Mouse (Mus musculus): Measurements from ENCODE around the gene Arih1. TPM values are rescaled to one million over a fixed set of nuclear protein-coding genes. Genes with fewer than 3 reads are reported as not detected.

Arih1 gene
- polyA plus RNA-seq, 1 experiment from 2014 or later = 19.6 TPM

DNA sequence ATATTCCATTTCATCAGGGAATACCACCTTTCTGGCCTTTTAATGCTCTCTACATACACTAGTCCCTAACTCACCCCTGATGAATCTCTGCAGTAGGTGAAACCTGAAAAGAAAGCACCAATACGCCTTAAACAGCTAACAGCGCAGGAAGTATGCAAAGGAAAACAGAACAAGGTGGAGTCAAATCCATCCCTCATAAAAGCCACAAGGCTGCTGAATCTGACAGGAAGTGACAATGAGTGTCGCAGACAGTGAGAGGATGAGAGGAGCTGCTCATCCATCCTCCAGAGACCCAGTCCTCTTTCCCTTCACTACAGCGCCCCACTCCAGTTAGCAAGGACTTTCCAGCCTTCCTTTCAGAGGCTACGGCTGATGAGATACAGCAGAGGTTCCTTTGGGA lies 148.0 kb downstream of the Arih1 start:
- no peak overlapping the region for H3K4me2 ChIP-seq (ENCODE audit: low read length)
- WGBS = 70% methylated on average over 5 of the region's 5 CpGs
- H3K27me3 ChIP-seq (ENCODE audit: control insufficient read depth, insufficient read depth, low read length) = no peaks in the 10 kb centered on the region
- no peaks in the 10 kb centered on the region for H3K9me3 ChIP-seq (ENCODE audit: control insufficient read depth, low read length)
- H3K9ac ChIP-seq (replicated peaks; ENCODE audit: low read length) = no peak overlapping the region
- H3K27ac ChIP-seq (replicated peaks; ENCODE audit: low read depth, low read length) = no peak overlapping the region
- no peak for ATAC-seq (ENCODE audit: low FRiP score, low TSS enrichment)
- peaks cover 63% of the 10 kb centered on the region for H3K36me3 ChIP-seq (ENCODE audit: control insufficient read depth, insufficient read depth, low read length)
- H3K4me3 ChIP-seq (replicated peaks; ENCODE audit: low read depth, low read length) = no peak overlapping the region
- no peaks in the 10 kb centered on the region for H3K4me1 ChIP-seq (ENCODE audit: control insufficient read depth, insufficient read depth, low read length)
- DNase-seq = peak; percentile 12

Other genes starting within 250 kb of the Arih1 start
- 19.2 and 24.0 TPM in 2 replicates for gene Adpgk, start 195.1 kb downstream of the Arih1 start, polyA plus RNA-seq (2014; fragmentation: Nextera tagmentation; extraction: Ambion mirVana)
- gene Bbs4, start 133.1 kb downstream of the Arih1 start, polyA plus RNA-seq (2014; fragmentation: Nextera tagmentation; extraction: Ambion mirVana) = 40.7 and 53.2 TPM in 2 replicates
- 47.1 and 57.5 TPM in 2 replicates for gene Hexa, start 52.9 kb upstream of the Arih1 start, polyA plus RNA-seq (2014; fragmentation: Nextera tagmentation; extraction: Ambion mirVana)
- gene Tmem202, start 53.2 kb upstream of the Arih1 start, polyA plus RNA-seq (2014; fragmentation: Nextera tagmentation; extraction: Ambion mirVana) = 0.46 and 0.74 TPM in 2 replicates
- 35.4 and 45.8 TPM in 2 replicates for gene Celf6, start 91.3 kb upstream of the Arih1 start, polyA plus RNA-seq (2014; fragmentation: Nextera tagmentation; extraction: Ambion mirVana)
- 205 and 226 TPM in 2 replicates for gene Parp6, start 130.7 kb upstream of the Arih1 start, polyA plus RNA-seq (2014; fragmentation: Nextera tagmentation; extraction: Ambion mirVana)
- 836 and 1,041 TPM in 2 replicates for gene Pkm, start 169.8 kb upstream of the Arih1 start, polyA plus RNA-seq (2014; fragmentation: Nextera tagmentation; extraction: Ambion mirVana)
- gene Gramd2, start 193.5 kb upstream of the Arih1 start, polyA plus RNA-seq (2014; fragmentation: Nextera tagmentation; extraction: Ambion mirVana) = 2.8 and 5.2 TPM in 2 replicates

Data from midbrain, embryonic 14.5 days (tissue).